Mouse (Mus musculus) hindbrain, postnatal 0 days (tissue): ENCODE results near the gene Adam1b. TPM values are rescaled to one million over a fixed set of nuclear protein-coding genes. Genes with fewer than 3 reads are reported as not detected.
A peak's percentile ranks its signal among the peaks of the same experiment; 100 is the strongest.

Experiments
- ATAC-seq: fragments of 200-750 bp; cut with Nextera tagmentation; 2 replicates; pipeline ENCODE4 v1.8.0; 2017; ENCODE audit warnings: mild to moderate bottlenecking, moderate TSS enrichment, moderate library complexity
- DNase-seq: peaks from one replicate; pipeline ENCODE4 v3.0.0-alpha.2; 2015; ENCODE audit warnings: low spot score
- H3K27ac ChIP-seq: fragments of 300-500 bp; sonication (generic); 2 replicates; pipeline ENCODE4 v1.5.1; 2014; ENCODE audit warnings: mild to moderate bottlenecking
- H3K27me3 ChIP-seq: fragments of 300-500 bp; sonication (generic); 2 replicates; pipeline ENCODE4 v1.6.1; 2014; ENCODE audit warnings: low read length, mixed read lengths; ENCODE audit not compliant: insufficient read depth
- H3K36me3 ChIP-seq: fragments of 300-500 bp; sonication (generic); 2 replicates; pipeline ENCODE4 v1.6.1; 2014; ENCODE audit warnings: low read length, mixed read lengths; ENCODE audit not compliant: insufficient read depth
- H3K4me1 ChIP-seq: fragments of 300-500 bp; sonication (generic); 2 replicates; pipeline ENCODE4 v1.6.1; 2014; ENCODE audit warnings: antibody characterized with exemption, low read length, mixed read lengths; ENCODE audit not compliant: insufficient read depth
- H3K4me2 ChIP-seq: fragments of 300-500 bp; sonication (generic); 2 replicates; pipeline ENCODE4 v1.6.1; 2014; ENCODE audit warnings: low read depth, mild to moderate bottlenecking, low read length, moderate library complexity, mixed read lengths
- H3K4me3 ChIP-seq: fragments of 300-500 bp; sonication (generic); 2 replicates; pipeline ENCODE4 v1.5.1; 2014; ENCODE audit warnings: low read length
- H3K9ac ChIP-seq: fragments of 300-500 bp; sonication (generic); replicated peaks from 2 replicates; pipeline ENCODE4 v1.6.1; 2014; ENCODE audit warnings: mild to moderate bottlenecking, low read length, moderate library complexity, mixed read lengths
- H3K9me3 ChIP-seq: fragments of 300-500 bp; sonication (generic); 2 replicates; pipeline ENCODE4 v1.6.1; 2016; ENCODE audit warnings: low read length, mixed read lengths
- CTCF ChIP-seq: IDR thresholded peaks from 2 replicates; pipeline ENCODE4 v1.5.1; 2016; ENCODE audit warnings: antibody characterized with exemption, control low read depth, low read depth
- WGBS: fragments of 180-500 bp; shearing (Covaris S2); extraction: QIAGEN DNeasy Blood & Tissue Kit; methylation state at CpG from one replicate; pipeline ENCODE4 v1.1.7; 2014; 5-methylcytosine and 5-hydroxymethylcytosine counted together
- polyA plus RNA-seq: library from polyadenylated mRNA; unstranded; fragments of >200 nt; fragmentation: Nextera tagmentation; extraction: Ambion mirVana; gene quantifications from 2 replicates; pipeline ENCODE4 v1.2.1, GENCODE M21; 2015
- total RNA-seq: library from RNA; depleted of rRNA; stranded (reverse); fragments of >200 nt; gene quantifications from 2 replicates; pipeline ENCODE4 v1.2.3, GENCODE M21; 2014

The Adam1b gene
- total and polyA plus RNA-seq, 2 experiments from 2014 or later: not detected

- no peak overlapping the region for H3K4me2 ChIP-seq
- 72% methylated on average over 7 of the region's 7 CpGs for WGBS
- no peaks in the 10 kb centered on the region for H3K36me3 ChIP-seq
- ATAC-seq (no peak), DNase-seq (no peak)
- no peaks in the 10 kb centered on the region for H3K9me3 ChIP-seq
- no peak overlapping the region for H3K4me3 ChIP-seq
- H3K27me3 ChIP-seq: no peaks in the 10 kb centered on the region
- H3K9ac ChIP-seq: no peak overlapping the region
- TF ChIP-seq CTCF: no peak
- no peak overlapping the region for H3K27ac ChIP-seq
- H3K4me1 ChIP-seq: no peaks in the 10 kb centered on the region
These were observed 2.5 kb downstream of the Adam1b start for GRCm38 (mm10) chr5:121500719-121501118.

GRCm38 (mm10) chr5:121493305-121493704 is 9.9 kb downstream of the Adam1b start:
- Histone ChIP-seq H3K9me3 (no peaks in the 10 kb centered on the region), H3K4me3 (no peak overlapping the region), H3K9ac (no peak overlapping the region), H3K36me3 (no peaks in the 10 kb centered on the region), H3K4me1 (no peaks in the 10 kb centered on the region), H3K27me3 (no peaks in the 10 kb centered on the region), H3K27ac (no peak overlapping the region), H3K4me2 (no peak overlapping the region)
- TF ChIP-seq CTCF: no peak
- no peak for ATAC-seq
- 78% methylated on average over 8 of the region's 8 CpGs for WGBS
- no peak for DNase-seq

DNA sequence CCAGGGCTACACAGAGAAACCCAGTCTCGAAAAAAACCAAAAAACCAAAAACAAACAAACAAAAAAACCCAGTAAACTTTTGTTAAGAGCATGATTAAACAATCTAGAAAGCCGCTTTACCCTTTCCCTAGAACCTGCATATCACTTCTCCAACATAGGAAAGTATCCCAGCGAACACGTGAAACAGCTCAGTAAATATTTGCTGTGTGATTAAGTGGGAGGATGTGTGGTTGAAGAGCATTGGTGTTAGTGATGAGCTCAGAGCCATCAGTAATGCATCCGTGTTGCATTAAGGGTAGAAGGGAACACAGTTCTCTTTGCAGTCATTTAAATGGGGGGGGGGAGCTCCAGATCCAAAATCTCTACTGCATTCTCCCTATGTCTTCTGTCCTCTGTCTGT is 18.4 kb downstream of the Adam1b start:
- ATAC-seq: no peak
- TF ChIP-seq CTCF: no peak
- Histone ChIP-seq H3K4me1 (no peaks in the 10 kb centered on the region), H3K27me3 (no peaks in the 10 kb centered on the region), H3K9me3 (no peaks in the 10 kb centered on the region), H3K9ac (no peak overlapping the region), H3K4me2 (no peak overlapping the region), H3K36me3 (no peaks in the 10 kb centered on the region), H3K4me3 (no peak overlapping the region), H3K27ac (no peak overlapping the region)
- no peak for DNase-seq
- 81% methylated on average over 5 of the region's 5 CpGs for WGBS

GRCm38 (mm10) chr5:121477680-121478079 is 25.6 kb downstream of the Adam1b start:
- H3K9me3 ChIP-seq: no peaks in the 10 kb centered on the region
- peak; percentile 47; the same call in 1 of the 2 replicates for ATAC-seq
- no peak overlapping the region for H3K27ac ChIP-seq
- peak; percentile 80 for TF ChIP-seq CTCF
- WGBS: 30% methylated on average over 3 of the region's 3 CpGs
- no peaks in the 10 kb centered on the region for H3K4me1 ChIP-seq
- no peak overlapping the region for H3K4me3 ChIP-seq
- H3K4me2 ChIP-seq: no peak overlapping the region
- H3K9ac ChIP-seq: no peak overlapping the region
- peak; percentile 89 for DNase-seq
- H3K27me3 ChIP-seq: no peaks in the 10 kb centered on the region
- H3K36me3 ChIP-seq: no peaks in the 10 kb centered on the region

- Histone ChIP-seq H3K9ac (no peak overlapping the region), H3K27me3 (no peaks in the 10 kb centered on the region), H3K36me3 (no peaks in the 10 kb centered on the region), H3K4me3 (no peak overlapping the region), H3K9me3 (no peaks in the 10 kb centered on the region), H3K27ac (no peak overlapping the region), H3K4me1 (no peaks in the 10 kb centered on the region), H3K4me2 (no peak overlapping the region)
- WGBS: 86% methylated on average over 1 of the region's 1 CpGs
- no peak for TF ChIP-seq CTCF
- ATAC-seq (no peak), DNase-seq (no peak)
These were observed 27.2 kb downstream of the Adam1b start for GRCm38 (mm10) chr5:121476040-121476439.

DNA sequence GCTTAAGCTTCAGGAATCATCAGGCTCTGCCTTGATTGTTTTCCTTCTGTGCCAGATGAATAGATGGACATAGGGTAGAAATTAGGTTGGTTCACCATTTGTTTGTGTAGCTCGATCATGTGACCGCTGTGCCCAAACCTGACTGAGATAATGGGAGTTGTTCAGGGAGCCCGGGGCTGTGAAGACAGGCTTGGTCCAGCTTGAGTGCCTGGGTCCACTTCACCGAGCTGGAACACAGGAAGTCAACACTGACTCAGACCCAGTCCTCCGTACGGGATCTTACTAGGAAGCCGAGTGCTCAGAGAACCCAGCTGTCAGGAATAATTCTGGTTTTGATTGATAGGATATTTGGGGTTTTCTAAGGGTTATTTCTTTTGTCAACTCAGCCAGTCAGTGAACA is 28.6 kb downstream of the Adam1b start:
- ATAC-seq (no peak), DNase-seq (no peak)
- no peak overlapping the region for H3K9ac ChIP-seq
- H3K9me3 ChIP-seq: no peaks in the 10 kb centered on the region
- no peaks in the 10 kb centered on the region for H3K4me1 ChIP-seq
- H3K4me2 ChIP-seq: no peak overlapping the region
- H3K27me3 ChIP-seq: no peaks in the 10 kb centered on the region
- no peak for TF ChIP-seq CTCF
- H3K27ac ChIP-seq: no peak overlapping the region
- WGBS: 86% methylated on average over 7 of the region's 7 CpGs
- H3K36me3 ChIP-seq: no peaks in the 10 kb centered on the region
- H3K4me3 ChIP-seq: no peak overlapping the region

- no peaks in the 10 kb centered on the region for H3K9me3 ChIP-seq
- H3K4me2 ChIP-seq: no peak overlapping the region
- TF ChIP-seq CTCF: no peak
- no peaks in the 10 kb centered on the region for H3K36me3 ChIP-seq
- DNase-seq (no peak), ATAC-seq (no peak)
- H3K4me1 ChIP-seq: no peaks in the 10 kb centered on the region
- no peaks in the 10 kb centered on the region for H3K27me3 ChIP-seq
- WGBS: 87% methylated on average over 2 of the region's 2 CpGs
- H3K27ac ChIP-seq: no peak overlapping the region
- no peak overlapping the region for H3K9ac ChIP-seq
- no peak overlapping the region for H3K4me3 ChIP-seq
These were observed 30.8 kb downstream of the Adam1b start for GRCm38 (mm10) chr5:121472411-121472810.

GRCm38 (mm10) chr5:121469566-121469965 is 33.7 kb downstream of the Adam1b start:
- Histone ChIP-seq H3K4me1 (no peaks in the 10 kb centered on the region), H3K9me3 (no peaks in the 10 kb centered on the region), H3K9ac (no peak overlapping the region), H3K27me3 (no peaks in the 10 kb centered on the region), H3K4me2 (no peak overlapping the region), H3K27ac (no peak overlapping the region), H3K4me3 (no peak overlapping the region), H3K36me3 (no peaks in the 10 kb centered on the region)
- TF ChIP-seq CTCF: no peak
- ATAC-seq: no peak
- no peak for DNase-seq
- WGBS: 57% methylated on average over 3 of the region's 3 CpGs
